Mouse (Mus musculus) spleen, adult 2 months (tissue): ENCODE data around the gene Zfp60.

Experiments used
- CTCF ChIP-seq: fragments of 200-500 bp; IDR thresholded peaks from 2 replicates; pipeline ENCODE4 v1.5.1; 2011; ENCODE audit warnings: mild to moderate bottlenecking, inconsistent platforms; ENCODE audit not compliant: insufficient read depth, insufficient read length, insufficient replicate concordance; ENCODE audit errors: extremely low read depth
- POLR2A ChIP-seq: fragments of 200-500 bp; IDR thresholded peaks from 2 replicates; pipeline ENCODE4 v1.6.1; 2011; ENCODE audit warnings: low read depth, low read length, inconsistent platforms

- TF ChIP-seq CTCF (no peak), POLR2A (no peak)
These were observed 25.8 kb downstream of the Zfp60 start for GRCm38 (mm10) chr7:27757048-27757375.
